Mouse (Mus musculus) thymus, adult 2 months (tissue): ENCODE data around the gene Lrrc7.

ENCODE experiments used
- CTCF ChIP-seq: fragments of 200-500 bp; IDR thresholded peaks from 2 replicates; pipeline ENCODE4 v1.5.1; 2012; ENCODE audit warnings: mild to moderate bottlenecking, control low read depth, low read length, moderate library complexity, borderline replicate concordance; ENCODE audit not compliant: control insufficient read depth, poor library complexity, insufficient read depth; ENCODE audit errors: extremely low read depth
- POLR2A ChIP-seq: fragments of 200-500 bp; IDR thresholded peaks from 2 replicates; pipeline ENCODE4 v1.6.1; 2012; ENCODE audit warnings: mild to moderate bottlenecking, low read length, control low read depth, moderate library complexity; ENCODE audit not compliant: control insufficient read depth, poor library complexity, insufficient read depth; ENCODE audit errors: extremely low read depth

DNA sequence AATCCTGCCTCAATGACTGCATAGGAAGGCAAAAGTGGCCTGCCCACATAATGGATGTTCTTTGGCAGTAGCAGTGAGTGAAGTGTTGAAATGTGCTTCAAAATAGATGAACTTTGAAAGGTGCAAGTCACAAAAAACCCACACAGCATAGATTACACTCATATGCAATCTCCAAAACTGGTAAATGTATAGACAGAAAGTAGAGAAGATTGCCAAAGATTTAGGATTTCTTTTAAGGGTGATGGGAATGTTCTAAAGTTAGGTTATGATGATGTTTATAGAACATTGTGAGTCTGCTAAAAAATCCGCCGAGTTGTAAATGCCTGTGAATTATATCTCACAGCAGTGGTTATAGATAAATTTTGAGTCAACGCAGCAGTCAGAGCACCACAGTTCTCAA is 359.2 kb downstream of the Lrrc7 start:
- TF ChIP-seq CTCF, result no peak
- TF ChIP-seq POLR2A, result no peak
